Mouse (Mus musculus) neutrophil, adult 5-6 weeks (primary cell): Measurements from ENCODE around the gene Magi2. TPM values are rescaled to one million over a fixed set of nuclear protein-coding genes. Genes with fewer than 3 reads are reported as not detected.

ENCODE experiments used
- ATAC-seq: fragments of 151-379, 151-347 bp; 2 replicates; pipeline ENCODE4 v1.8.0; 2017; ENCODE audit warnings: mild to moderate bottlenecking, moderate TSS enrichment; ENCODE audit not compliant: insufficient number of reproducible peaks, poor library complexity, low FRiP score, severe bottlenecking; ENCODE audit errors: extremely low read depth
- total RNA-seq: library from RNA; stranded (forward); fragments of 200-1000 nt; gene quantifications from 2 replicates; pipeline ENCODE4 v1.2.3, GENCODE M21; 2017

Magi2 gene
- total RNA-seq, 1 experiment from 2014 or later: 0.58 TPM

DNA sequence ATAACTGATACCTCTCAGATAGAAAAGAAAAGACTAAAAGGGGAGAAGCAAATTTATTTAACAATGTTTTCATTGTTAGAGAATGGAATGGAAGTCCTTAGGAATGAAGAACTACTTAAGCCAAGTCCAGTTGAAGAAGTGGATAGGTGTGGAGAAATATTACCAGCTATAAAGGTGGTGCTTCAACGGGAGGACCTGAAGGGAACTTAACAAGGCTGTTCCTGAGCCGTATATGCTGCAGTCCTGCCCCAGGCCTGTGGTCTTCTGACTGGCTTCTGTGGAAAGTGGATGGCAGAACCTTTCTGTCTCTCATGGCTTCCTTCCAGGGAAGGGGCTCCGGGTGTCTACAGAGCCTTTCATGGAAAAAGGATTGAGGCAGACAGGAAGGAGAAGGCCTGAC is 890.3 kb downstream of the Magi2 start:
- ATAC-seq: no peak

DNA sequence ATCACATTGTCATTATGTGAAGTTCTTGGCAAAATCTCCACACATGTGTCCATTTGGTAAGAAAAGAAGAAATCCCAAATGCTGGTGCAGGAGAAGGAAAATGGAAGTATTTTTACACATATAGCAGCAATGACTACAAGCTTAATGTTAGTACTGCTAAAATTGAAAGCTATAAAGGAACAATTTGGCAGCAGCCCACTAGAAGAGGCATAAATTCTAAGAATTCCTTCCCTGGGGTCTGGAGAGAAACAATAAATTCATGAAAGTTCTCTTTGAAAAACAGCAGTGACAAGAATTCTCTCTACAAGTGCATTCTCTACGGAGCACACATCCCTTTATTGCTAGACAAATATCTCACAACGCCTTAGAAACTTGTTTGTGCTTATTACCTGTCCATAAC is 913.4 kb downstream of the Magi2 start:
- no peak for ATAC-seq

DNA sequence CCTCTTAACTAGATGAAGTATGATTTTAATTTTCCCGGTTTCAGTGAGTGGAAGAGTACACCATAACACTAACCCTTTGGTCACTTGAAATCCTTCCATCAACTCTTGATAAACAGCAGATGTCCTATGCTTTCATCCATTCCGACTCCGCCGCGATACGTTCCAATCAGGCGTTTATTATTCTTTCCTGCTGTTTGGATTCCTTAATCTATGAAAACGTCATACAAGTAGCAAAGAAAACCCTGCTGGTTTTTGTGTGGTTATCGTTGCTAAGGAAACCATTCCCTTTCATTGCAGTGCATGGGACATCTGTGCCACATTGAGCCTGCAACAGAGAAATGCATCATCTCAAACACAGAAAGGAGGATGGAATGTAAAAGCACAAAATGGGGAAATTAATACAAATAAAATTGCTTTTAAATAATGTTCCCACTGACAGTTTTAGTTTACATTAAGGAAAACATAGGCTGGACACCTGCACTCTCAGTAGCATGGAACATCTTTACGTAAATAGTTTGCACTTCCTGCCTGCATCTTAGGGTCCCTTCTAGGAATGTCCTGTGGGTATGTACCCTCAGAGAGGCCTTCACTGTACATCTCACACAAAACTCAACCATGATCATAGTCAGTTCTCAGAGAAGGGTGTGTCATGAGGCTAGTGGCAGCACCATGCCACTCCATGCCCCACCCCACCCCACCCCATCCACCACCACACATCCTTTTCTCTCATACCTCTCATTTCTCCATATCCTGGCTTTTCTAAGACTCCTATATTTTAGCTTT is 914.0 kb downstream of the Magi2 start:
- no peak for ATAC-seq

- ATAC-seq: no peak
Measured at GRCm38 (mm10) chr5:20153359-20154125, 926.7 kb downstream of the Magi2 start.

DNA sequence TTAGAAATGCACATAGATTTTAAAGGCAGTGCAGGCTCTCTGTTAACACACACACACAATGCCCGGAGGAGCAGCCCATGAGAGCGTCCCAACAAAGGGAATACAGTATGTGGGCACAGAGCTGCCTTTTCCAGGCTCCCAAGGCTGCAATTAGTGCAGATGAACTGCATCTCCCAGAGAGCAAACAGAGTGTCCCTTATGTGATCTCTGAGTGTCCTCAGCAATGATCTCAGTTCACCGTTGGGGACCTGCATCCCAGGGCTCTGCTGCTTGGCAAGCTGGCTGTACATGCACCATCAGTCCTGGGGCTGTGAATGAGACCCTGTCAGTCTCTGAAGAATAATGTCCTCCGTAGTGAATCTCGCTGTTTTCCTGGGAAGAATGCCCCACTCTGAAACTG is 969.9 kb downstream of the Magi2 start:
- ATAC-seq: no peak

DNA sequence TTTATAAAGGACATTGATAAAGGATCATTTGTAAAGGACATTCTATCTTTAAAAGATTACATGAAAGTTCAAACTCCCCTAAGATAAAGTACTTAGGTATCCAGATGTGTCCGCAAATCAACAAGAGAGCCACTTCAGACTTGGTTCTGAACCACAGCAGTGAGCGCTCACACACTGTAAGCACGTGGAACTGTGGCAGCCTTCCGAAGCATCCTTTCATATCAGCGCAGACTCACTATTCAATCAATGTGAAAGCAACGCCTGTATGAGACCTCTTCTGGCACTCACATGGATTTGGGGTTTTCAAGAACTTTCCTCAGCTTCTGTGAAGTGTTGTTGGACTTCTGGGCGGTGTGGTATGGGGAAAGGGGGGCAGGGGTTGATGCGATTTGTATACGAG is 970.6 kb downstream of the Magi2 start:
- ATAC-seq: no peak

DNA sequence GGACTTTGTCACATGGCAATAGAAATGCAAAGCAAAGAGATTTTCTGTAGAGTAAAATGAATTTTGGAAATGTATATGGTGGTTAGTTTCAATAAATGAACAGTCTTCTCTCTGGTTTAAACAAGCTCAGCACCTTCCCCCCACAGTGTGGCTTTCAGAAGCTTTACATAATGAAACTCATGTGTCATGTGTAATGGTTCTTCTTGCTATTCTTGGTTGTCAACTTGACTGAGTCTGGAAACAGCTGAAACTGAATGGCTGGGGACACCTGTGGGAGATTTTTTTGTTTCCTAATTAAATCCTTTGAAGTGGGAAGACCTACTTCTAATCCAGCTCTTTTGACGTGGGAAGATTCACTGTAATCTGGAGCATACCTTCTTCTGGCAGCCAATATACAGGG is 974.5 kb downstream of the Magi2 start:
- no peak for ATAC-seq

DNA sequence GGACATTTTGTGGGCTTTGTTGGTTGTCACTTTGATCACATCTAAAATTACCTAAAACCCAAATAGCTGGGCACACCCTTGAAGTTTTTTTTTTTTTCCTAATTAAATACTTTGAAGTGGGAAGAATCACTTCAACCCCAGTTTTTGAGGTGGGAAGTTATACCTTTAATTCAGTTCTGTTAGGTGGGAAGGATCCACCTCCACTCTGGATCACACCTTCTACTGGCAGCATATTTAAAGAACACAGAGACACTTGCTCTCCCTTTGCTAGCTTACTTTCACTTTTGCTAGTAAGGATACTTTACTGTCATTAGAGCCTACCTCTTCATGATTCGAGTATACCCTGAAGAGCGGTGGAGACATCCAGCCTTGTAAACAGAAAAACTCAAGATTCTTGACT is 981.3 kb downstream of the Magi2 start:
- ATAC-seq: no peak

GRCm38 (mm10) chr5:20213299-20213698 is 986.5 kb downstream of the Magi2 start:
- no peak for ATAC-seq

GRCm38 (mm10) chr5:20226471-20227210 is 999.8 kb downstream of the Magi2 start:
- no peak for ATAC-seq

GRCm38 (mm10) chr5:20227912-20228762 is 1001.3 kb downstream of the Magi2 start:
- ATAC-seq: no peak

DNA sequence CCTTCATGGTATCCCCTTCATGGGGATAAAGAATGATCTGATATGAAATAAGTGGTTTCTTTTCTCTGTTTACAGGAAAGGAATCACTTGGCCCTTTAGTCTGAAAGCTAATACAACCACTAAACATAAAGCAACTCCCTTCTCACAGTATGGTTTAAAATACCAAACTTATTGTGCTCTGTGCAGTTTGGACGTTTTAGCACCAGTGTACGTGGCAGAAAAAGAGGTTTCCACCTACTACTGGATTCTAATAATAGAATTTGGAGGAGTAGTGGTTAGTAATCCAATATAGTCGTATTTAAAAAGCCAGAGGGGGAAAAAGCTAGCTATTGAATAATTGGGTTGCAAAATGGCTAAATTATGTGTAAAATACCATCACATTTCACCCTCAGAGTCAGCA is 1005.1 kb downstream of the Magi2 start:
- no peak for ATAC-seq

- ATAC-seq: no peak
Measured at GRCm38 (mm10) chr5:20241523-20241922, 1014.7 kb downstream of the Magi2 start.

- no peak for ATAC-seq
Measured at GRCm38 (mm10) chr5:20242496-20242895, 1015.7 kb downstream of the Magi2 start.

- no peak for ATAC-seq
Measured at GRCm38 (mm10) chr5:20249382-20249781, 1022.5 kb downstream of the Magi2 start.

DNA sequence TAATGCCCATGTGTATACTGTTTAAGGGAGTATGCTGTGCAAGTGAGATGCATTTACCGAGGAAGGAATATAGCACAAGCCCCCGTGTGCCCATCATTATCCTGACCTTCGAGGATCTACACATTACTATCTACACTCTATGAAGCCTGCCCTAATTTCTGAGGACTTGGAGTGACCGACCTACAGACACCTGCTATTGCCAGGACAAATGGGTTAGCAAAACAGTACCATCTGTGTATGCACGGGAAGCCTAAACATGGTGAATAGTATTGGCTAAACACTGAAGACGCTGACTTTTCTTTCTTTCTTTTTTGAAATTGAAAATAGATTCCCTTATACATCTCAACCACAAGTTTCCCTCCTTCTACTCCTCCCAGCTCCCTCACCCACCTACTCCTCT is 1024.7 kb downstream of the Magi2 start:
- ATAC-seq: no peak

GRCm38 (mm10) chr5:20256150-20256868 is 1029.5 kb downstream of the Magi2 start:
- ATAC-seq: no peak

DNA sequence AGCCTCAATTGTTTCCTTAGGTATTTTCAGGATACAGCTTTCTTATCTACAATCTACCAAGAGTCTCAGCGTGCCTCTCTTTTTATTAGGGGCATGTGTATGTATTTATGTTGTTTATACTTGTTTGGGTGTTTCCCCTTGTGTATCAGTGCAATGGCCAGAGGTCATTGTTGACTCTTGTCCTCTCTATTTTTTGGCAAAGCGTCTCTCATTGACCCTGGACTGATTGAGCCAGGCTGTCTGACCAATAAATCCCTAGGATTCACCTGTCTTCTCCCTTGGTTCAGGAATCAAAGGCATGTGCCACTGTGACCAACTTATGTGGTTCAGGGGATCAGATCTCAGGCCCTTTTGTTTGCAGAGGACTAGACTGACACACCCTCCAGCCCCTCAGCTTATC is 1030.1 kb downstream of the Magi2 start:
- no peak for ATAC-seq
